Mouse (Mus musculus): ENCODE measurements around the gene Gpx5.
"Not testable (repeated sequence)": the region's sequence is repeated elsewhere in the genome, so short reads cannot be mapped to it uniquely, and the experiment has no call there.

Gene Gpx5

DNA sequence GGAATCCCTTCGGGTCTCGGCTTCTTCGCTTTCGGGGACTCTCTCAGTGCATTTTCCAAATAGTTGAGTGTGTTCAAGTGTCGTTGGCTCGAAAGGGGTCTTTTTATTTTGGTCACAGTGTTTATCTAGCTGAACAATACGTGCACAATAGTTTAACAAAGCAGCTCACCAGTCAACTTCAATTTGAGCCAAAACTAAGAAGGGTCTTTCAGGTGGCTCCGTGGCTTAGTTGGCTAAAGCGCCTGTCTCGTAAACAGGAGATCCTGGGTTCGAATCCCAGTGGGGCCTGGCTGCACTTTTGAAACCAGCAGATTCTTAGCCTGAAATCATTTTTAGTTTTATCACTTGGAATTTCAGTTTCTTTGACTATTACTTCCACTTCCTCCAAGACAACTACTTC lies 28.2 kb downstream of the Gpx5 start:
- DNase-seq (ENCODE audit: low spot score): no peak

DNA sequence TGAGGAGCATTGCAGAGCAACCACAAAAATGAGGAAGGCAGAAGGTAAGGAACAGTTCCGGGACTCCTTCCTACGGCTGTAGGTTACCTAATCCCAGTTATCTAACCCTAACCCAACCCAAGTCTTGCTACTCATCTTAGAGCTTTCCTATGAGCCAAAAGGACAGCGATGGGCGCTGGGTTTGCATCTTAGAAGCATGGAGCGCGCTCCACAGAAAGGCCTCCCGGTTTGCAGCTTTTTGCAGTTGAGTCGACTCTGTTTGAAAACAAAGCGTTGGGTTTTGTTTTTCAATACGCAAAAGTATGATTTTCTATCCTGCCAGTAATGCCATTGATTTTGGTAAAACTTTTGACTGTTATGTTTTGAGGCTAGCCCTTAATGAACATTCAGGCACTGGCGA lies 28.6 kb downstream of the Gpx5 start:
- DNase-seq (ENCODE audit: low spot score): no peak

DNA sequence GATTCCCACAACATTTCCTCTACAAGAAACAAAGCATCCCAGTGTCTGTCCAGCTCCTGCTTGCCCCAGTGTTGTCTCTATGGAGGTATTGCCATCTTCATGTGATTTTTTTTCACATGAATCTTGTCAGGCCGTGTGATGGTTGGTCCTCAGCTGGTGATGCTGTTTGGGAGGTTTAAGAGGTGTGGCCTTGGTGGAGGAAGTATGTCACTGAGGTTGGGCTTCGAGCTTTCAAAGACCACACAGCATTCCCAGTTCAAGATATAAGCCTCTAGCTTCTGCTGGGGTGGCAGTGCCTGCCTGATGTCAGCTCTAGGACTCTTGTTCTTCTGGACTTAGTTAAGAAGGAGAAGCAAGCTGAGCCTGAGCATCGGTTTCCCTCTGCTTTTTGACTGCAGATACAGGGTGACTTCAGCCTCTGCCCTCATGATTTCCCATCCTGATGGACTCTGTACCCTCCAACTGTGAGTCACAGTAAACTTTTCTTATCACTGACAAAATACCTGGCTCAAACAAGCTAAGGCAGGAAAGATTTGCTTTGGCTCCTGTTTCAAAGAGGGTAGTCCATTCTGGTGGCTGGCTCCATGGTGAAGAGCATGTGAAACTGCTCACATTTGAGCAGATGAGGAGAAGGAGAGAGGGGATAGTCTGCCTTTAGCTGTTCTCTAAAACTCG lies 29.6 kb downstream of the Gpx5 start:
- DNase-seq (ENCODE audit: low spot score): no peak

- no peak for DNase-seq (ENCODE audit: low spot score)
Measured at GRCm38 (mm10) chr13:21260289-21260688, 32.2 kb downstream of the Gpx5 start.

DNA sequence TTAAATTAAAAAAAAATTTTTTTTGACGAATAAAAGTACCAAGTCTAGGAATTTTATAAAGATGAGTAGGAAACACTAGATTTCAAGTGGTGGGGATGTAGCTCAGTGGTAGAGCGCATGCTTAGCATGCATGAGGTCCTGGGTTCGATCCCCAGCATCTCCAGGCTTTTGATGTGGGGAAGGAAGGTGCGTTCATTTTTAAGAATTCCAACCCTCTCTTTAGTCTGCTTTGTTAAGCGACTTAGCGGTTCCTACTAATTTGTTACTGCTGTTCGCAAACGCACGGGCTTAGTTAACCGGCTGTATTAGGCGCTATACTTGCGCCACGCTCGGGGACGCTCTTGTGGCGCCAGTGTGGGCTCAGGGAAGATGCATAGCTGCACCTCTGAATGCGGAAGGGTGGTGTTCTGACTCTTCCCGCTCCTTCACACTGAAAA lies 32.8 kb downstream of the Gpx5 start:
- DNase-seq (ENCODE audit: low spot score): no peak

GRCm38 (mm10) chr13:21259171-21259631 lies 33.3 kb downstream of the Gpx5 start:
- DNase-seq (ENCODE audit: low spot score): no peak

DNA sequence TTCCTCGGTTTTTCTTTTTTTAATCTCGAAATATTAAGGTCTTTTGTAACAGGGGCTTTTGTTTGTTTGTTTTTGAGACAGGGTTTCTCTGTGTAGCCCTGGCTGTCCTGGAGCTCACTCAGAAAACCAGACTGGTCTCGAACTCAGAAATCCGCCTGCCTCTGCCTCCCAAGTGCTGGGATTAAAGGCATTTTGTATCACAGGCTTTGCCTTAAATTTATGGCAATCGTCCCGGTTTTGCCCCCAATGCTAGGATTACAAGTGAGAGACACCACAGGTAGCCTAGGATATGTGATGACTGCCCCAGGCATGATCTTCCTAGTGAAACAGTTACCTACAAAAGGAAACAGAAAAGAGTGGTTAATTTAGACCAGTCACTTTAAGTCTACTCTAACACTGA lies 34.0 kb downstream of the Gpx5 start:
- DNase-seq (ENCODE audit: low spot score): no peak

DNA sequence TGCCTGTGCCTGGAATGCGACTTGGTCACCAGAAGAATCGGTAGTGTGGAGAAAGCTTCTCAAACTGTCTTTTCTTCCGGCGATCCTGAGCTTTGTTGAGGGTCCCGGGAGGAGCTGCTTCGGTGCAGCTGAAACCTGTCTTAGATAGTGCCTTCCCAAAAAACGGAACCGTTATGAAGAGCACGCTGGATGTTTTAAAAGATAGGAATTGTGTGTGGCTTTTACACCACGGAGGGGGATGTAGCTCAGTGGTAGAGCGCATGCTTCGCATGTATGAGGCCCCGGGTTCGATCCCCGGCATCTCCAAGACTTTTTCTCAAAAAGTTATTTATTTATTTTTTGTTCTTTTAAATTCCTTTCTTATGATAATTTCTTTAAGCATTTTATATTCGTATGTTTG lies 38.5 kb downstream of the Gpx5 start:
- no peak for DNase-seq (ENCODE audit: low spot score)

- DNase-seq (ENCODE audit: low spot score): no peak
Measured at GRCm38 (mm10) chr13:21253569-21253968, 39.0 kb downstream of the Gpx5 start.

DNA sequence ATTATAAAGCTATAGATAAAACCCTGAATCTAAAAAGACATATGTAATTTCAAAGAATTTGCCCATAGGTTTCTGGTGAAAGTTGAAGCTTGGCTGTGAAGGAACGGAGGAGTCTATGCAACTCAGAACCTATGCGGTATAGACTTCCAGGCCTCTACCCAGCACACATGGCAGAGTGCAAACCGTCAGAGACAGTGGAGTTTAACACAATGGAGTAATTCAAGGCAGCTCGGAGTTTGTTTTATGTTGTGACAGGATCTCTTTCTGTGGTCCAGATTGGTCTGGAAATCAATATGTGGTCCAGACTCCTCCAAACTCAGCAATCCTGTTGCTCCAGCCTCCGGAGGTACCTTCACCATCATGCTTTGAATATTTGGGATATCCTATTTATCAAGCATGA lies 39.5 kb downstream of the Gpx5 start:
- DNase-seq (ENCODE audit: low spot score): no peak

GRCm38 (mm10) chr13:21250074-21250681 lies 42.4 kb downstream of the Gpx5 start:
- DNase-seq (ENCODE audit: low spot score): no peak

DNA sequence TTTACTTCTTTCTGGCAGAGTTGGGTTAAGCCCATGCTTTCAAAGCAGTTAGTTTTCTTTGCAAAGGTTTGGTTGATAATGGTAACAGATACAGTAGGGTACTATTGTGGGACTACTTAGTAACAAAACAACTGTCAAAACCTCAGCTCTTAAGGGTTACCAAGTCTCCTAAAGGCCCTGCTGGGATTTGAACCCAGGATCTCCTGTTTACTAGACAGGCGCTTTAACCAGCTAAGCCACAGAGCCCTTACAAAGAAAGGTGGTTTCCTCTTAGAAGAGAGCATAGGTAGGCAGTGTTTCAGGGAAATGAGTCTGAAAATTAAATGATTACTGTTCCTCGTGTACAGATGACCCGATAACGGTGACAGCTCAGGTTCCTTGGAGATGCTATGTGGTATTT lies 43.5 kb downstream of the Gpx5 start:
- no peak for DNase-seq (ENCODE audit: low spot score)

GRCm38 (mm10) chr13:21246276-21246675 lies 46.3 kb downstream of the Gpx5 start:
- no peak for DNase-seq (ENCODE audit: low spot score)

GRCm38 (mm10) chr13:21244967-21245366 lies 47.6 kb downstream of the Gpx5 start:
- not testable (repeated sequence) for DNase-seq (ENCODE audit: low spot score)

- DNase-seq (ENCODE audit: low spot score): no peak
Measured at GRCm38 (mm10) chr13:21244089-21244488, 48.4 kb downstream of the Gpx5 start.

DNA sequence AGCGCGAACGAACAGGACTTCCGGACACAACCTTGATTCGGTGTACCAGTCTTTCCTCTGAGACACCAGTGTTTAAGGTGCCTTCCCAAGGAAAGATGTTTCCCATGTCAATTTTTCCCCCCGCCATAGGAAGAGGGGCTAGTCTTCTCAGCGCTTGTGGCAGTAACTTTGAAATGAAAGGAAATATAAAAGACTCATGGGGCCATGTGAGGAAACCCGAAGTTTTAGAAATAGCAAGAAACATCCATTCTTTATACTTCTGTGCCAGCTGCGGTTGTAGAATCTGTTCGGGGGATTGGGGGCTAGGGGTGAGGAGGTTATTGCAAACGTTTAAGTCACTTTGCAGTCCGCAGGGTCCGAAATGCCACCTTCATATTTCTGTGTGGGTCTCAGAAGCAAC lies 49.3 kb downstream of the Gpx5 start:
- no peak for DNase-seq (ENCODE audit: low spot score)

DNA sequence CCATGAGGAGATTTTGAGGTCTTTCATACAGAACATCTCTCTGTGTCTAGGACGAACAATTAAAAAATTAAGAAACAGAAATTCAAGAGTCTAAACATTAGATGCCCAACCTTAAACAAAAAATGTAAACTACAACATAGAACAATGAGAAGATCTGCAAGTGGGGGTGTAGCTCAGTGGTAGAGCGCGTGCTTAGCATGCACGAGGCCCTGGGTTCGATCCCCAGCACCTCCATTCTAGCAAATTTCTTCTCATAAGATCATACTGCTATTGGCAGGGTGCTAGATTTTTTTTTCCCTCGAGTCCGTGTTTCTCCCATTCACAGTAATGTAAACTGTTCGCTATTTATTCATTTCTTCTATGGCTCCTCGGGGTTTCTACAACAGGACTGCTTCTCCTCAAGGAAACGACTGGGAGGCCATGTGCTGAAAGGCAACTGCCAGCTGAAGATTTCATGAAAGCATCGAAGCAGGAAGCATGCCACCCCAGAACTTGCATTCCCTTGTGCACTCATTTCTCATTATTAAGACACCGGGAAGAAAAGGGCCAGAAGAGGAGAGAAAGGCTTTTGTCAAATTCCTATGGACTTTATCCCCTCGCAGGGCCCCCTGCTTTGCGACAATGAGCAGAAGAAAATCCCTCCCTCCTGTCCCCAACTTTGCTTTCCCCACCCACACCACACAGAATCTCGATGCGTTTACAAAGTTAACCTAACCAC lies 50.0 kb downstream of the Gpx5 start:
- DNase-seq (ENCODE audit: low spot score): no peak

DNA sequence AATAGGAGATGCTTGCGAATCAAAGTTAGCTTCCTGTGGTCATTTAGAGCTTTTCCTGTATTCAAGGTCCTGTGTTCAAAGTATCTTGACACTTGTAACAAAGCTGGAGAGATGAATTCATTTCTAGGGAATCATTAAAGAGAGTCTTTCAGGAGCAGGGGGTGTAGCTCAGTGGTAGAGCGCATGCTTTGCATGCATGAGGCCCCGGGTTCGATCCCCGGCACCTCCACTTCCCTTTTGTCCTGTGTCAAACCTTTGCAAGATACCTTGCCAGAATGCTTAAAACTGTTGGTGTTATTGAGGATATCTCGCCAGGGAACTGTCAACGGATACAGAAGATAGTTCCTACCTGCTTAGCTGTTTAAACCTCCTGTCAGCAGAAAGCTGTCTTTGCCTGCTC lies 51.7 kb downstream of the Gpx5 start:
- DNase-seq (ENCODE audit: low spot score): peak; percentile 45

DNA sequence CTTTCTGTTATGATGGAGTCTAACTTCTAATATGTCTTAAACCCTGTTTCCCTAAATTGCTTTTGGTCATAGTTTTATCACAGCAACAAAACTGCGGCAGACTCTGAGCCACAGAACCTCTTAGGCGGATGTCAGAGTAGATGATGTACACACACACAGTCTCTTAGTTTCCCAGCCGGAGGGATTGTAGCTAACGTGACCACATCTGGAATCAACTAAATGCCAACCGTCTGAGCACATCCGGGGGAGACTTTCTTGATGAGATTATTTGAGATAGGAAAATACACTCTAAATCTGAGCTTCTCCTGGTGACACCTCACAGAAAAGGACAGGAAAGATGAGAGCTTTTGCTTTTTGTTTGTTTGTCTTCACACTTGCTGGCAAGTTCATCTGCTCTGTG lies 55.4 kb downstream of the Gpx5 start:
- DNase-seq (ENCODE audit: low spot score): no peak

- no peak for DNase-seq (ENCODE audit: low spot score)
Measured at GRCm38 (mm10) chr13:21236714-21237113, 55.8 kb downstream of the Gpx5 start.
